Mouse (Mus musculus): ENCODE data around the gene Tdrd1.

The Tdrd1 gene
- long read RNA-seq, experiment 1: 0 reads
- long read RNA-seq, experiment 2: 0 reads

DNA sequence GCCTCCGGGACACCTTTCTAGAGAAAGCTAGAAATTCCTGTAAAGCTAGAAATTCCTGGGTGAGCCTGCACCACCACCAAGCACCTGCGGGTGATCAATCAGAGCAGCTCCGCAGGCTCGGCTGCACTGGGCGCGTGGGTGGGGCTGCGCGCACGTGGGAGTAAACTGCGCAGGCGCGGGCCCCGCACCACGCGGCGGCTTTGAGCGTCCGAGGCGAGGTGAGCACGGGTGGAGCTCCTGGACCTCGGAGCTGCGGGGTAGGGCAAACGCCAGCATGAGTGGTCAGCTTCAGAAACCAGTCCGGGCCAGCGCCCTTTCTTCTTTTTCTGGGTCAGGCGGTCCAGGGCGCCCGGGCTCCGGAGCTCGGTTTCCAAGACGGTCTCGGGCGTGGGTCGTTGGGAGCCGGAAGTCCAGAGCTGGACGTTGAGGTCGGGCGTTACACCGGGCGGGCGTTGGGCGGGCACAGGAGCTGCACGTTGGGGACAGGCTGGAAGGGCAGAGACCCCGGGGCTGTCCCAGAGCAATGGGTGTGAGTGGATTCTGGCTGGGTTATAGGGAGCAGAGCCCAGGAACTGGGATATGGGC, at the start of gene Tdrd1:
Tdrd1 (plus strand) TSS at position 163 of the 585 bp plus-strand sequence.
- intact Hi-C loops (cut with DNase I): no loop called here

DNA sequence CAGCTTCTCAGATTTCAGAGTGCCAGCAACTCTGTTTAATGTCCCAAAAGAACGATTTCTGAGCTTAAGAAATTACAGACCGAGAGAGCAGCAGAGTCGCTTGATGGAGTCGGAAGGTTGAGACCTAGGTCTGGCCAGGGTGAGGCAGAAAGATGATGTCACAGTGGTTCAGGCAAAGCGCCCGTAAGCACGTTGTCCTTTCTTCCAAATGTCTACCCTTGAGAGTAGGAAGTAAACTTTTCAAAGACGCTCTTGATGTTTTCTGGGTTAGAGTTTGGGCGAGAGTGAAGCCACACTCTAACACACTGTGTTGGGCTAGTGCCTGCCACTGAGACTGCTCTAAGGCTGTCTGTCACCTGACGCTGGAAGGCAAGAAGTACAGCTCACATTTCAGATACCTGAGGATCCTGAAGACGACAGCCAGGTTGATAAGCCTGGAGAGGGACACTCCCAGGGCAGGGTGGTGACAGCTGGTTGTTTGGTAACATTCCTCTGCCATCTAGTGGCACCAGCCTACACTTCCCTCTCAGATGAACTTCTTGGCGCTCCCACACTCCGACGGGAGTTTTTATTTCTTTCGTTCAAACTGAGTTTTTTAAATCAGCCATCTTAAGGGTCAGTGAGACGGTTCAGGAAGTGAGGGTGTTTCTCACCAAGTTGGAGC, 49.2 kb upstream of the Tdrd1 start:
- intact Hi-C loops (cut with DNase I): loop anchor here (5.0 kb wide), 2 partner anchors 210 to 355 kb away; no protein-coding TSS in a partner anchor

DNA sequence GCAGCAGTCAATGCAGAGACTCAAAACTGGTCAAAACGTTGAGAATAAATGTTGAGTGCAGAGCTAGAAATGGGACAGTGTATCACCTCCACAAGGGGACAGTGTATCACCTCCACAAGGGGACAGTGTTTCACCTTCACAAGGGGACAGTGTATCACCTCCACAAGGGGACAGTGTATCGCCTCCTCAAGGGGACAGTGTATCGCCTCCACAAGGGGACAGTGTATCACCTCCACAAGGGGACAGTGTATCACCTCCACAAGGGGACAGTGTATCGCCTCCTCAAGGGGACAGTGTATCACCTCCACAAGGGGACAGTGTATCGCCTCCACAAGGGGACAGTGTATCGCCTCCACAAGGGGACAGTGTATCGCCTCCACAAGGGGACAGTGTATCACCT, 47.5 kb upstream of the Tdrd1 start:
- intact Hi-C loops (cut with DNase I): loop anchor here (5.0 kb wide), 2 partner anchors 211 to 356 kb away; no protein-coding TSS in a partner anchor

DNA sequence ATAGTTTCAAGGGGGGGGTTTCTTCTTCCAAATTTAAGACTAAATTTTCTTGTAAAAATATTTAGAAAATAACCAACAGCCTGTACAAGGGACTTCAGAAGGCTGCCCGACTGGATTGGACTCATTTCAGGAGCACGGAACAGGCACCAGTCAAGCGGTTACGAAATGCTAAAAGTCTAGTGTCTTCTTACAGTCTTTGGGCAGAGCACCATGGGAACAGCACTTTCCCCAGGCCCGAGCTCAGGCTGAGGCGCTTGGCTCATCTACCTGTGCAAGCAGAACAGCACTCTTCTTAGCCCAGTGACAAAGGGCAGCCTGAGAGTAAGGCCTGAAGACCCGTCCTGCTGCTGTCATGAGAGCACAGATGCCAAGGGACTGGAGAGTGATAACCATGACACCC, 38.1 kb upstream of the Tdrd1 start:
- intact Hi-C loops (cut with DNase I): no loop called here

DNA sequence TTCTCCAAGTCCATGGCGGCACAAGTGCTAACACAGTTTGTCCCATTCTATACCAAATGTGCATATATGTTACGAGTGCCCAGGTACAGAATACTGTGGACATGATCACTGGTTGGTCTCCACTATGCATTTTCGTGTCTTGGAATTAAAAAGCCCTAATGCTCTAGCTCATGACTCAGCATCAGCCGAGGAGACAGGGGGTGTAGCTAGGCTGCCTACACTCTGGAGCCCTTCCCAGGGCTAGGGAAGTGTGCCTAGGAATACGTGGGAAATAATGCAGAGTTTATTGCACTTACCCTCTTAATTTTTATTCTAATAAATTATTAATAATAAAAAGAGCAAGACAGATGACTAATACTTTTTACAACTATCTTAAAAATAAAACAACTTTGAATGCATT, 37.1 kb upstream of the Tdrd1 start:
- intact Hi-C loops (cut with DNase I): no loop called here

DNA sequence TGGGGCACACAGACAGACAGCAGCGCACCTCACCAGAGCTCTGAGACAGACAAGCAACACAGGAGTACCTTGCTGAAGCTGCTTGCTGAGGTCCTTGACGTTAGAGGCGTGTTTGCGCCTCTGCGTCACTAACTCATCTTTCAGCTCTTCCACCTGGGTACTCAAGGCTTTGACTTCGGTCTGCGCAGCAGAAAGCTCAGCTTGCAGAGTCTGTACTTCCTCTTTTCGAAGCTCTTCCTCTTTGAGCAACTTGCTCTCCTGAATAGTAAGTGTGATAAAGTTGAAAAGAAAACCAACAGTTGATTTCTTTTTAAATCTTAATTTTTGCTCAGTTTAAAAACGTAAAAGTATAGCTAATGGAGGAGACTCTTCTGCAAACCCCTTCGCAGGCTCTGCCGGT, 28.6 kb upstream of the Tdrd1 start:
- intact Hi-C loops (cut with DNase I): no loop called here

DNA sequence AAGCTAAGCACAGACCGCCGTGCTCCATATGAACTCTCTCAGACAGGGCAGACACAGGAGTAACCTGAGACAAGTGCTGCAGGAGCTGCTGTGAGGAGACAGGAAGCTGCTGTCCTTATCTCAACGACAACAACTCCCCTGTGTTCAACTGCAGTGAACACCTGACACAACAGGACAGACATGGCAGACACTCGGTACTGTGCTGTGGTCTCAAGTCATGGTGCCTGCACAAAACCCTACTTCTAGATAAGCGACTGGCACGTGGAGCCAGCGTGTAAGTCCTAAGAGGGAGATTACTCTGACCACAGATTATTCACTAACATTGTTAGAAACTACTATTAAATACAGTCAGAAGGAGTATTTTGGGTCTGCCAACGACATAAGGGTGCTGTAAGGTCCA, 25.8 kb upstream of the Tdrd1 start:
- intact Hi-C loops (cut with DNase I): no loop called here

DNA sequence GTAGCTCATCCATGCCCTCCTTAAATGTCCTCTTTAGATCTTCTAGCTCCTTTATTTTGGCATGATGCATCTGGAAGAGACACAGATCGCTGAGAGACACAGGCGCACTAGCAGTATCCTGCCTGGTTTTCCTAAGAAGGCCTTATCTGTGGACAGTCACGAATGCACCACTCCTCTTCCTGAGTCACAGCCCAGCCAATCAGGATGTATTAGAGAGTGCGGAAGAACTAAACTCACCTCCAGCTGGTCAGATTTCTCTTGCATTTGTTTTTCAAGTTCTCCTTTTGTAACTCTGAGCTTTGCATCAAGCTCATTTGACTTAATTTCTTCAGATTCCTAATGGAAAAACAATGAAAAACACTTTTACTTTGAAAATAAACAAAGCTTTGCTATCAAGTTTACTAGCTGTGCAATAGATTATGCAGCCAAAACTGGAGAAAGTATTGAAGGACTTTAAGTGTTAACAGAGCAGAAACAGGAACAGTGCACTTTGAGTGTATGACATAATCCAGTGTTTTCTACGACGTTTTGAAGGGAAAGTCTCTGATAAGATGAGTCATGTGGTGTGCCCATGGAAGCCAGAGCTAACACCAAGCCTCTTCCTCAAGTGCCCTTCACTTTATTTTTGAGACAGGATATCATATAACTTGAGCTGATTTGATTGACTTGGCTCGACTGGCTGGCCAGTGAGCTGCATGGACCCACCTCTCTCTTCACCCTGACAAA, 24.9 kb upstream of the Tdrd1 start:
- intact Hi-C loops (cut with DNase I): no loop called here

DNA sequence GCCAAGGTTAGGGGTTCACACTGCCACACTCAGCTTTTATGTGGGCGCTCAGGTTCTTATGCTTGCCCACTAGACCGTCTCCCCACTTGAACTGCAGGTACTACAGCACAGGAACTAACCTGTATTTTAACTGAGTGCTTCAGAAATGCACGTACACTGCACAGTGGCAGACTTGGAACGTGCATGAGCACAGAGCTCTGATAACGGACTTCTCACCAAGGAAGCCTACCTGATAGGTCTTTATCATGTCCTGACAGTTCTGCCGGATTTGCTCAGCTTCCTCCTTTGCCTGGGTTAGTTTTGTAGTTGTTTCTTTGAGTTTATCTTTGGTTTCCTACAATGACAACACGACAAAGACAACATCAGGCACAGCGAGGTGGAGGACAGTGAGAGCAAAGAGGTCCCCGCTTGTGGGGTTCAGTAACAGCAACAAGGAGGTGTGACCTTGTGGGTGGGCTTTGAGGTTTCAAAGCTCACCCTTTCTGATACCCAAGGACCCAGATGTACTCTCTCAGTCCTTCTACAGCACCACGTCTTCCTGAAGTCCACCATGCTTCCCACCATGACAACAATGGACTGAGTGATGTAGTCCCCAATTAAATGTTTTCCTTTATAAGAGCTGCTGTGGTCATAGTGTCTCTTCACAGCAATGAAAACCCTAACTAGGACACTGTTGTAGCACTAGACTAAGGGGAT, 24.2 kb upstream of the Tdrd1 start:
- intact Hi-C loops (cut with DNase I): no loop called here

DNA sequence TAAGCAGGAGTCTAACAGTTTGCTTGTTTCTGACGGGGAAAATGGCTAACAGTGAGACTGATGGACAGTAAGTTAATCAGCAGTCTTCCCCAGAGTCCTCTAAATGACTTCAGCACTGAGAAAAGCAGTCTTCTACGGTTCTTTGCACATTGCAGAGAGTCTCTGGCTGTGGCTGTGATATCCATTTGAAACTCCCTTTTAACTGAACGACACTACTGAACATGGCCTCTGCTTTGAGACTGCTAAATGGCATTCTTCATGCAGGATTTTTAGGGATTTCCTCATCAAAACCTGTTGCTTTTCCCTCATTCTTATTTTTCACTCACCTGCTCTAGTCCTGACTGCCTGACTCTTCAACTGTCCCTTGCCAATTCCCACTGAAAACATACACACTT, 23.7 kb upstream of the Tdrd1 start:
- intact Hi-C loops (cut with DNase I): no loop called here

DNA sequence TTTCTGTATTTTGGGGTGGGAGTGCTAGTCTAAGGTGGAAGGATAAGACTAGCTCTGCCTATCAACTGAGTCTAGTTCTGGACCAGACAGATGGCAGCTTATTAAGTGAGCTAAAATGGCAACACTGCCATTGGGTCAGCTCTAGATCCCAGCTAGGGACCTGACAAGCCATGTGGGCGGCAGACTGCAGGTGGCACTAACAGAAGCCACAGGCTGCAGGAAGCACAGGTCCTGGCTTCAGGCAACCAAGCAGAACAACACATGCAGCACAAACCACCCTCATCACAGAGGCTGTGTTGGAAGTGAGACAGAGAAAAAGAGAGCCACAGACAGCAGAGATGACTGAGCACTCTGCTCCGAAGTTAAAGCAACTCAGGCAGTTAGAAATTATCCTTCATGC, 20.6 kb upstream of the Tdrd1 start:
- intact Hi-C loops (cut with DNase I): no loop called here

DNA sequence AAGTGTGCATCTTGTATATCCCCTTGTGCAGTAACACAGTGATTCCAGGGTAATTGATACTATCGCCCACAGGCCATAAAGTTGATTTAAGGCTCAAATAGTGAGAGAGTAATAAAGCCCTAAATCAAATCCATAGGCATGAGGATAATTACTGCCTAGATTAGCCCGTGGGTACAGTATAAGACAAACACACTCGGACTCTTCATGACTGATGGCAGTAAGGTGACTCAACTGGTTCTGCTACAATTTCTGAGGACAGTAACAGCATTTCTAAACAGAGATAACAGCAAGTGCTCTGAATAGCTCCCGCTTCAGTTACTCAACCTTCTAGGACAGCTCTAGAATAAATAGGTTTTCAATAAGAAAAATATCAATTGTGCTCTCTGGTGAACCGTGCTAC, 18.9 kb upstream of the Tdrd1 start:
- intact Hi-C loops (cut with DNase I): no loop called here

DNA sequence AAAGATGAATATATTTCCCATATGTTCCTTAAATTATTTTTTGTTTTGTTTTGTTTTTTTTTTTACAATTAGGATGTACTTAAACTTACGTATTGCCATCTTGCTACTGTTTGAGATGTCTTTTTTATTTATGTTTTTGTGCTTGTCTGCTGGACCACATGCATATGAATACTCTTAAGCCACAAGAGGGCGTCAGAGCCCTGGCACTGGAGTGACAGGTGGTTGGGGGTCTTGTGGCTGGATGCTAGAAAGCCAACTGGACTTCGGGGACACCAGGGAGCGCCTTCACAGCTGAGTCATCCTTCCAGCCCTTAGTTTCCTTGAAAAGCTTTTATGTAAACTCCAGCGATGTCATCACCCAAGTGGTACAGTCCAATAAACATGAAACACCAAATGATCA, 17.2 kb upstream of the Tdrd1 start:
- intact Hi-C loops (cut with DNase I): no loop called here

DNA sequence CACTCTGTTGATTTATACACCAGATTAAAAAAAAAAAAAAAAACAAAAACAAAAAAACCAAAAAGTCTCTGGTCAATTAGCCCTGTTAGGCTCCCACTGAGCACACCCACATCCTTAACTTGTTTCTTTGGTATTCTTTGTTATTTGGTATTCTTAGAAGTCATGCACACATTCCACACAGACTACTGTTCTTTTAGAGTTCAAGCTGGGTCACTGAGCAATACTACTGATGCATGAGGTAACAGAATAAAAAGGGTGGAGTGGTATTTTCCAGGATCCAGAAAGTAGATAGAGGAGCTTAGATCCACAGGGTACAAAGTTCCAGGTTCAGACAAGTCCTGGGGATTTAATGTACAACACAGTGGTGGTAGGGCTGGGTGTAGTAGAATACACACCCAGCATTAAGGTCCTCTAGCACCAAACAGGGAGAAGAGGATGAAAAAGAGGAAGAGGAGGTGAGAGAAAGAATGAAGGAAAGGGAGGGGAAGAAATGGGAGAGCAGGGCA, 15.3 kb upstream of the Tdrd1 start:
- intact Hi-C loops (cut with DNase I): no loop called here

DNA sequence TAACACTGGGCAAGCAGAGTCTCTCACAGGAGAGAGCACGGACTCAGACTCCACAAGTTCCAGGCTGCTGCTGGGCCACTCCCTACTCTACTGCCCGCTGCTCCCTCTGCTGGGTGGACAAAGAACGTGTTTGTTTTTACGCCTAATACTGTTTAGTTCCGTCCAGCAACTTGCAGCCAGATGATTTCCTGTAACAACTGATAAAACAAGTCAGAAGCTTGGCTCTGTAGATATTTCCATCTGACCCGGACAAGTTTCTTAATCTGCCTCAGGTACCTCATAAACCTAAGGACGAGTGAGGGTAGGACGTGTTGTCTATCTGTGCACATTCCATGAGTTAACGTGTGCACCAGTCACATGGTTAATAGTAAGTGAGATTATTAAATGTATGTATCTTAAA, 14.4 kb upstream of the Tdrd1 start:
- intact Hi-C loops (cut with DNase I): no loop called here

DNA sequence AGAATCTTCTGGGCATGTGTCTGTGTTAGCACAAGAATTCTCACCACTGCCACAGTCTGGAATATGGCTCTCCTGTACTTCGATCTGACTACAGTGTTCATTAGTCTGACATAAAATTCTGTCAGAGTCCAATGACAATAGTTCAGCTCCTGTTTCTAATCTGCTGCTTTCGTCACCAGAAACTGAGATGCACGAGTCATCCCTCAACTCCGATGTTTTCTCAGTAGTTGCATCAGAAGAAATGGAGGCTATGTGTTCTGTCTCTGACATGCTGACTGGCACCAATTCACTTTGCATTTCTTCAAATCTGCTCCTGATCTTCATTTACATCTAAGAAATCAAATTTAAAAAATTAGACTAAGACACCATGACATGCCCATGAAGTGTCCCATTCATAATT, 12.6 kb upstream of the Tdrd1 start:
- intact Hi-C loops (cut with DNase I): no loop called here

DNA sequence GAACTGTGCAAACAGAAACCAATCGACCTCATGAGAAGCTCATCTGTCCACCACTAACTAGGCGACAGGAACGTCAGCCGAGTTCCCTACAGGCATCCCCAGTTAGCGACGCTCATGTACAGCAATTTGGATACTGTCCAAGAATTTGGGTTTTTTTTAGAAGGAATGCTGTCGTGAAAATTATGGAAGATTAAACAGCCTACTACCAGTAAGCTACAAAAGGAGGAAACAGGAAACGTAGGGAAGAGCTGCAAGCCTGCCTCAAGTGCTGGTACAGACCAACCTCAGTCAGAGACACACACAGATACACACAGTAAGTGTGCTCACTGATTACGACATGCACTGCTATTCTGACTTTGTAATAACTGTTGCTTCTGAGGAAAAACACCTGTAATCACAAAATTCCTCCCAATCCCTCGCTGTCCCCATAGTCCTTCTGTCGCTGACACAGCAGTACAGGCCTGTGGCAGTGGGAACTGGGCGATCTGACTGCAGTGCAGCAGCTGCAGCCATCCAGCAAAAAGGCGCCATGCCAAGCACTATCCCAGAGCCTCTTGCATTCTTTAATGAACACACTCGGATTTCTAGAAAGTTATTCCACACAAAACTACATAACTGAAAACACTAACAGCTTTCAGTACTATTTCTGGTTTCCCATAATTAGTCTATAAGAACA, 8.0 kb upstream of the Tdrd1 start:
- intact Hi-C loops (cut with DNase I): no loop called here

DNA sequence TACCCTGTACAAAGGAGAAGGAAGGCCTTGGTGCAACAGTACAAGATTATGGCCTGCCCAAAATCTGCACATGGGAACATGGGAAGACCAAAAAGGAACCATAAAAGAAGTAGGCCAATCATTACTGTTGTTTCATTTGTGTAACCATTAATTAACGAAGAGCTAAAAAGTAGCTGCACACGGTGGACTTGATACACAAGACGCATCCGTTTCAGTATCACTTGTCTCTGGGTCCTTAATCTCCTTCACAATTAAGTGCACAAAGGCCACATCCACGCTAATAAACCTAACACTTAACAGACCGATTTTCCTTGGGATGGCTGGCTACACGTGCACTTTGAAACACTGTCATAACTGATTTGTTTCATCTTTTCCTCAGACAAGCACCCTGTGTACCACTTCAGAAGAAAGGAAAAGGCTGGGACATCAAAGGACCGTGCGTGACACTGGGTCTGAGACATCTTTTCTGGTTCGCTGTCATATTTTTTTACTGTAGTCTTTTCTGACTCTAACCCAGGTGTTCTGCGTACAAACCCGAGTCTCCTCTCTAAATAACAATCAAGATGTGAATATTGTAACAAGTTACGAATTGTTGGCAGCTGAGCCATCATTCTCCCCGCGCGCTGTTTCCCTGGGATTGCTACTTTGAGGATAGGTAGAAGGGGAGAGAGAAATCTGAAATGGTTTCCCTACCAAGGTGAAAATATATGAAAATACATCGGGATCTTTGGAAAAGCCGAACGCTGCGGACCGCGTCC, 4.8 kb upstream of the Tdrd1 start:
- intact Hi-C loops (cut with DNase I): no loop called here

DNA sequence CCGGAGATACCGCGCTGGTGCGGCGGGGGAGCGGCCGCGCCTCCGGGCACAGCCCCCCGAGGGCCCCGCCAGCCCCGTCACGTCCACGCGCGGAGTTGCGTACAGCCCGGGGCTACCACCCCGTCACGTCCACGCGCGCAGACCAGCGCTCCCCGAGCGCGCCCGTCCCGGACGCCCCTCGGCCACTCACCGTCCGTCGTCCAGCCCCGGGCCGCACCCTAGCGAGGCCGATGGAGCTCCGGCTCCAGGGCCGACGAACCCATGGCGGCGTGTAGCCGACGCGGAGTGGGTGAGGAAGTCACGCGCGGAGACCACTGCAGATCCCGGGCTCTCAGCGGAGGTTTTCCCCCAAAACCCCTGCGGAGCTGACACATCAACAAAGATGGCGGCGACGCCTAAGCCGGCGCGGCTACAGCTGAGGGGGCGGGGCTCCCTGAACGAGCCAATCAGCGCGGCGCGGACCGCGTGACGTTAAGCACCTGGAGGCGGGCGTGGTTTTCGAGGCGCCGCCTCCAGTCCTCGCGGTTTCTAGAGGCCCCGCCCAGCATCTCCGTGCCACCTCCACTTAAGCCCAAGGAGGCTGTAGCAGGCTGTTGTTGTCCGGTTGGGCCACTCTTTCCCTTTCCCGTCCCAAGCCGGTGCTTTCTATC, 4.1 kb upstream of the Tdrd1 start, which contains the start of gene Ccdc186:
Ccdc186 (minus strand) TSS at position 393 of the 650 bp plus-strand sequence.
- intact Hi-C loops (cut with DNase I): no loop called here

DNA sequence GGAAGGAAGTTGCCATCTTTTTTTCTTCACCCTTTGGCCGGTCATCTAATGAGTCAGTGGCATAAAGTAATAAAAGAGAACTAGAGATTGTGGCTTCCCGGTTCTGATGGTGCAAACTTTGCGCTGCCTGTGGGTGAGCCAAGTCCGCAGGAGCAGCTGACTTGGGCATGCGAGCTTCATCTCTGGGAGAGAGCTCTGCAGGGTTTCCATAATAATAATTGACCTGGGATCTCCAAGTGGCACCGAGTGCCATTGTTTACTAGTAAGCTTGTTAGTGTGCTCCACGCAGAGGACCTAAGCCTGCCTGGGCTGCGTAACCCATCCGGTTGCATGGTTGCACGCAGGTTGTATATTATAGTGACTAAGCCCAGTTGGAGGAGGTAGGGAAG, 3.6 kb upstream of the Tdrd1 start:
- intact Hi-C loops (cut with DNase I): no loop called here
